Mouse (Mus musculus): ENCODE measurements around the gene Gm49395. TPM values are rescaled to one million over a fixed set of nuclear protein-coding genes. Genes with fewer than 3 reads are reported as not detected.

Gene Gm49395
- polyA plus RNA-seq, 1 experiment from 2014 or later, result 2.7 TPM

DNA sequence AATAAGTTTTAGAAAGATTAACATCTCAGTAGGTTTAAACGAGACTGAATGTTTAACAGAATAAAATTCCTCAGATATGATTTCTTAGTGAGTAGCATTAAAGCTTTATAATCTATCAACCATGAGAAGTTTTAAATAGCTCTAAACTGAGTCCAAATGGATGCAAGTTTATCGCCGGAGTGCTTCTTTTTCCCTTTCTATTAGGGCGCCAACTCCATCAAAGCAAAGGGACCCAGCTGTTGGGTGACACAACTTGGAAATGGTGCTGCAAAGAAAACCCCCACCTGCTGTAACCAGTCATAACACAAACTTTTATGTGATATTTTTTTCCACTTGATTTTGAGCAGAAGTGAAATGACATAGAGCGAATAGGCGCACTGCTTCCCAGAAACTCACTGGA, 29.3 kb downstream of the Gm49395 start:
- no peak for ATAC-seq (replicated peaks)
- WGBS, result 96% methylated on average over 6 of the region's 6 CpGs
- Histone ChIP-seq H3K27ac (no peak overlapping the region), H3K9me3 (no peaks in the 10 kb centered on the region), H3K4me2 (no peak overlapping the region), H3K9ac (no peak overlapping the region), H3K27me3 (replicated peaks) (no peaks in the 10 kb centered on the region), H3K36me3 (replicated peaks) (no peaks in the 10 kb centered on the region), H3K4me1 (no peaks in the 10 kb centered on the region), H3K4me3 (no peak overlapping the region)

DNA sequence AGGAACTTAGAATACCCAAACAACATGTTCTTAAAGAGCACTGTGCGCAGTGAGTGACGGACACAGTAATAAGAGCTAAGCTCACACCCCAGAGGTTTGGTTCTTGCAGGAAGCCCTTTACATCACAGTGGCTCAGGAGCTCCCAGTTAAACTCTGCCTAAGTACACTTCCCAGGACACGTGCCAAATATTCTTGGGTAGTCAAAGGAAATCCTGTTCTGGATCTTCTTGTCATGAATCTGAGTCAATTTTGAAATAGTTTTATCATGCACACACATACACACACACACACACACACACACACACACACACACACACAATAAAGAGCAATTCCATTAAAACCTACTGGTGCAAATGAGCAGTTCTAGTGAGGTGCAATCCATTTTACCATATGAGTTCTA, 30.3 kb downstream of the Gm49395 start:
- H3K36me3 ChIP-seq (replicated peaks), result no peaks in the 10 kb centered on the region
- no peak overlapping the region for H3K9ac ChIP-seq
- H3K4me1 ChIP-seq, result no peaks in the 10 kb centered on the region
- H3K4me3 ChIP-seq, result no peak overlapping the region
- H3K4me2 ChIP-seq, result no peak overlapping the region
- no peaks in the 10 kb centered on the region for H3K27me3 ChIP-seq (replicated peaks)
- no peak overlapping the region for H3K27ac ChIP-seq
- WGBS, result 86% methylated on average over 3 of the region's 3 CpGs
- ATAC-seq (replicated peaks), result no peak
- no peaks in the 10 kb centered on the region for H3K9me3 ChIP-seq

DNA sequence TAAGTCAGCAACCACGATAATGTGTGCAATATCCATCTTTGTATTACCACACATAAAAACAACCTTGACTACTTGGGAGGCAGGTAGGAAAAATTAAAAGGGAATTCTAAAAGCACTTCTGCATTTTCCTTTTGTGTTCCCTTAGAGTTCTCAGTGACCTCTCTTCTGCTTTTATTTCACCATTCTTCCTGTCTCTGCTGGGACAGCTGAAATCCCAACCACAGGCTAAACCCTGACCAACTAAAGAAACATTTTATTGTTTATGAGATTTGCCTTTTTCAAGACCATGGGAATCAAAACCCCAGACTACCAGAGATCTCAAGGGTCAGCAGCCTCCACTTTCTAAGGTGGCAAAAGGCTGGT, 33.8 kb downstream of the Gm49395 start:
- no peaks in the 10 kb centered on the region for H3K36me3 ChIP-seq (replicated peaks)
- no peak overlapping the region for H3K4me3 ChIP-seq
- H3K27ac ChIP-seq, result no peak overlapping the region
- no peaks in the 10 kb centered on the region for H3K4me1 ChIP-seq
- WGBS, result 98% methylated on average over 1 of the region's 1 CpGs
- no peak overlapping the region for H3K4me2 ChIP-seq
- no peak overlapping the region for H3K9ac ChIP-seq
- no peaks in the 10 kb centered on the region for H3K27me3 ChIP-seq (replicated peaks)
- no peak for ATAC-seq (replicated peaks)
- H3K9me3 ChIP-seq, result no peaks in the 10 kb centered on the region

GRCm38 (mm10) chr13:115067324-115067967, 34.3 kb downstream of the Gm49395 start:
- Histone ChIP-seq H3K27me3 (replicated peaks) (no peaks in the 10 kb centered on the region), H3K4me2 (no peak overlapping the region), H3K9me3 (no peaks in the 10 kb centered on the region), H3K4me3 (no peak overlapping the region), H3K4me1 (no peaks in the 10 kb centered on the region), H3K9ac (no peak overlapping the region), H3K36me3 (replicated peaks) (no peaks in the 10 kb centered on the region), H3K27ac (no peak overlapping the region)
- 91% methylated on average over 4 of the region's 4 CpGs for WGBS
- ATAC-seq (replicated peaks), result no peak

GRCm38 (mm10) chr13:115057555-115057954, 44.2 kb downstream of the Gm49395 start:
- WGBS, result 89% methylated on average over 5 of the region's 5 CpGs
- ATAC-seq (replicated peaks), result no peak
- no peaks in the 10 kb centered on the region for H3K36me3 ChIP-seq (replicated peaks)

GRCm38 (mm10) chr13:115054783-115055182, 46.9 kb downstream of the Gm49395 start:
- 29% methylated on average over 9 of the region's 9 CpGs for WGBS
- H3K27ac ChIP-seq, result no peak overlapping the region
- no peak for ATAC-seq (replicated peaks)

More at GRCm38 (mm10) chr13:115057555-115057954, 44.2 kb downstream of the Gm49395 start:
- Histone ChIP-seq H3K4me3 (no peak overlapping the region), H3K27me3 (replicated peaks) (no peaks in the 10 kb centered on the region), H3K9ac (no peak overlapping the region), H3K4me1 (no peaks in the 10 kb centered on the region), H3K27ac (no peak overlapping the region), H3K4me2 (no peak overlapping the region), H3K9me3 (no peaks in the 10 kb centered on the region)

GRCm38 (mm10) chr13:115052568-115052967, 49.2 kb downstream of the Gm49395 start:
- Histone ChIP-seq H3K9ac (no peak overlapping the region), H3K27me3 (replicated peaks) (no peaks in the 10 kb centered on the region), H3K27ac (no peak overlapping the region), H3K36me3 (replicated peaks) (no peaks in the 10 kb centered on the region), H3K4me3 (no peak overlapping the region), H3K4me2 (no peak overlapping the region), H3K9me3 (no peaks in the 10 kb centered on the region), H3K4me1 (no peaks in the 10 kb centered on the region)
- 71% methylated on average over 7 of the region's 7 CpGs for WGBS
- no peak for ATAC-seq (replicated peaks)

More at GRCm38 (mm10) chr13:115054783-115055182, 46.9 kb downstream of the Gm49395 start:
- no peak overlapping the region for H3K9ac ChIP-seq
- no peaks in the 10 kb centered on the region for H3K27me3 ChIP-seq (replicated peaks)
- H3K4me1 ChIP-seq, result no peaks in the 10 kb centered on the region
- no peak overlapping the region for H3K4me2 ChIP-seq
- no peaks in the 10 kb centered on the region for H3K36me3 ChIP-seq (replicated peaks)
- no peak overlapping the region for H3K4me3 ChIP-seq
- no peaks in the 10 kb centered on the region for H3K9me3 ChIP-seq

DNA sequence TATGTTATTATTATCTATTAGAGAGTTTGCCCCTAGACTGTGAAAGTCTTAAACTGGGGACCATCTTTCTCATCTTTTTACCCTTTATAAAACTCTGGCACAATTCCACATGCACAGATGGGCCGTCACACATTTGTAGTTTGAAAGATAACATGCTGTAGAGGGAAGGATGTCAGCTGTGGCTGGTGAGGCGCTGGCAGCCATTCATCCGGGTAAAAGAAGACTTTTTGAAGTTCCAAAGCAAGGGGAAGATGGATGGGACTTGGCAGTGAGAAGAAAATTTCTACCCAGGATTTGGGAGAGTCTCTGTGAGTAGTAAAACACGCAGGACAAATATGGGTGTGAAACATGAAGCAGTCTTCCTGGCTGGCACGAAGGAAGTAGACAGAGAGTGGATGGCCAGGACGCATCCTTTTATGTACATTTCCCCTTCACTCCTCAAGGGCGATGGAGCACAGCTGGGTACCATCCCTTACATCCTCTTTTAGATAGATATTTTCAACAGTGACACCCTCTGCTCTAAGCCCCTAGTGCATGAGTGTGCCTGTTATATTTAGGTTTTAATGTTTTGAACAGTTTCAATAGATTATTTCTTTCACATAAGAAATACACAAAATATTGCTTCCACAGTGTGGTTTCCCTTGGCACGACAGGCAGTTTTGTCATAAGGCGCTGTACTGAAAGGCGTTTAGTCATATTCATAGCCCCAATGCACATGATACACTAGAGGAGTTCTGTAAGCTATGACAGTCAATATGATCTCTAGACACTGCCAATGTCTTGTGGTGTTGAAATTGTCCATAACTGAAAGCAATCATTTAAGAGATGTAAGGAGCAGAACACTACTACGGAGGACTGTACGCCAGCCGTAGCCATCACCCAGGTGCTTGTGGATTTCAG, 50.8 kb downstream of the Gm49395 start:
- Histone ChIP-seq H3K4me1 (no peaks in the 10 kb centered on the region), H3K9ac (no peak overlapping the region), H3K27me3 (replicated peaks) (no peaks in the 10 kb centered on the region), H3K27ac (no peak overlapping the region), H3K4me2 (no peak overlapping the region), H3K4me3 (no peak overlapping the region), H3K9me3 (no peaks in the 10 kb centered on the region), H3K36me3 (replicated peaks) (no peaks in the 10 kb centered on the region)
- WGBS, result 85% methylated on average over 13 of the region's 13 CpGs
- ATAC-seq (replicated peaks), result no peak

- no peaks in the 10 kb centered on the region for H3K4me1 ChIP-seq
Observed at GRCm38 (mm10) chr13:115042652-115043051, 59.1 kb downstream of the Gm49395 start.

DNA sequence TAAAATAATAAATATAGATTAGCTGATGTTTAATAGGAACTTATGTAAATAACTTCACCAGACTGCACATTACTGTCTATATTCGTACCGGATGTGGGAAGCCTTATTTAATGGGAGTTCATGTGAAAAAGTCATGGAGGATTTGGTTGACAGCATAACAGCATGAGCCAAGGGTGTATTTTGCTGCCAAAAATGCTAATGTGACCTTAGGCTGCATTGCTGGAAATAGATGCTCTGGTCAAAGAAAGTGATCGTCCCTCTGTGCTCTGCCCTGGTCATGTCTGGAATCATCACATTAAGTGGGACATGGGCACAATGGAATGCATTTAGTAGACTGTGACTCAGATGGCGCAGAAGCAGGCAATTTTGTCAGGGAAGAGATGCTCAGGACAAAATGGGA, 64.4 kb downstream of the Gm49395 start:
- Histone ChIP-seq H3K36me3 (replicated peaks) (no peaks in the 10 kb centered on the region), H3K9me3 (no peaks in the 10 kb centered on the region), H3K4me3 (no peak overlapping the region), H3K4me2 (no peak overlapping the region), H3K27ac (no peak overlapping the region), H3K9ac (no peak overlapping the region), H3K4me1 (no peaks in the 10 kb centered on the region), H3K27me3 (replicated peaks) (no peaks in the 10 kb centered on the region)
- 66% methylated on average over 4 of the region's 4 CpGs for WGBS
- ATAC-seq (replicated peaks), result no peak

More at GRCm38 (mm10) chr13:115042652-115043051, 59.1 kb downstream of the Gm49395 start:
- Histone ChIP-seq H3K9me3 (no peaks in the 10 kb centered on the region), H3K4me3 (no peak overlapping the region), H3K27me3 (replicated peaks) (no peaks in the 10 kb centered on the region), H3K9ac (no peak overlapping the region), H3K4me2 (no peak overlapping the region), H3K36me3 (replicated peaks) (no peaks in the 10 kb centered on the region), H3K27ac (no peak overlapping the region)
- 85% methylated on average over 2 of the region's 2 CpGs for WGBS
- ATAC-seq (replicated peaks), result no peak

- Histone ChIP-seq H3K36me3 (replicated peaks) (no peaks in the 10 kb centered on the region), H3K9ac (no peak overlapping the region), H3K4me2 (no peak overlapping the region), H3K4me3 (no peak overlapping the region), H3K27me3 (replicated peaks) (no peaks in the 10 kb centered on the region), H3K27ac (no peak overlapping the region), H3K4me1 (no peaks in the 10 kb centered on the region), H3K9me3 (no peaks in the 10 kb centered on the region)
- ATAC-seq (replicated peaks), result no peak
- 78% methylated on average over 8 of the region's 8 CpGs for WGBS
Observed at GRCm38 (mm10) chr13:115035387-115035786, 66.3 kb downstream of the Gm49395 start.

DNA sequence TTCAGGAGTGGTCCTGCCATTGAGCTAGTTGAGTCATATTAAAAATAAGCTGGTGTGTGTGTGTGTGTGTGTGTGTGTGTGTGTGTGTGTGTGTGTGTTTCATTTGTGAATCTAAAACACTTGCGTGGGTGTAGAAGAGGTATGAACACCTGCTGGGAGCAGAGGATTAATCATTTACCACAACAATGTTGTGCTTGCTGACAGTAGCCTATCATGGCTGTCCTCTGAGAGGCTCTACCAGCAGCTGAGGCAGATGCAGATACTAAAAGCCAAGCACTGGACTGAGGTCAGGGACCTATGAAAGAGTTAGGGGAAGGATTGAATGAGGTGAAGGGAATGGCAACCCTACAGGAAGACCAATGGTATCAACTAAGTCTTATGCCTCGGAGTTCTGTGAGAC, 68.6 kb downstream of the Gm49395 start:
- no peak for ATAC-seq (replicated peaks)
- Histone ChIP-seq H3K4me3 (no peak overlapping the region), H3K4me2 (no peak overlapping the region), H3K27me3 (replicated peaks) (no peaks in the 10 kb centered on the region), H3K36me3 (replicated peaks) (no peaks in the 10 kb centered on the region), H3K27ac (no peak overlapping the region), H3K9ac (no peak overlapping the region), H3K4me1 (no peaks in the 10 kb centered on the region), H3K9me3 (no peaks in the 10 kb centered on the region)
- 89% methylated on average over 2 of the region's 2 CpGs for WGBS
